Mouse (Mus musculus) cerebellum, postnatal 10 days (tissue): Measurements from ENCODE around the gene Itgb7.
A peak's percentile ranks its signal among the peaks of the same experiment; 100 is the strongest.
"Not testable (repeated sequence)": the region's sequence is repeated elsewhere in the genome, so short reads cannot be mapped to it uniquely, and the experiment has no call there.

Source experiments
- DNase-seq, 2 experiments: peaks; one replicate each; pipeline ENCODE4 v3.0.0; 2021; ENCODE audit warnings: mixed read lengths in 2 of 2

Itgb7 gene

GRCm38 (mm10) chr15:102248812-102249191 lies 17.1 kb upstream of the Itgb7 start:
- DNase-seq, result peak in 1 of 2 experiments; percentile 32

DNA sequence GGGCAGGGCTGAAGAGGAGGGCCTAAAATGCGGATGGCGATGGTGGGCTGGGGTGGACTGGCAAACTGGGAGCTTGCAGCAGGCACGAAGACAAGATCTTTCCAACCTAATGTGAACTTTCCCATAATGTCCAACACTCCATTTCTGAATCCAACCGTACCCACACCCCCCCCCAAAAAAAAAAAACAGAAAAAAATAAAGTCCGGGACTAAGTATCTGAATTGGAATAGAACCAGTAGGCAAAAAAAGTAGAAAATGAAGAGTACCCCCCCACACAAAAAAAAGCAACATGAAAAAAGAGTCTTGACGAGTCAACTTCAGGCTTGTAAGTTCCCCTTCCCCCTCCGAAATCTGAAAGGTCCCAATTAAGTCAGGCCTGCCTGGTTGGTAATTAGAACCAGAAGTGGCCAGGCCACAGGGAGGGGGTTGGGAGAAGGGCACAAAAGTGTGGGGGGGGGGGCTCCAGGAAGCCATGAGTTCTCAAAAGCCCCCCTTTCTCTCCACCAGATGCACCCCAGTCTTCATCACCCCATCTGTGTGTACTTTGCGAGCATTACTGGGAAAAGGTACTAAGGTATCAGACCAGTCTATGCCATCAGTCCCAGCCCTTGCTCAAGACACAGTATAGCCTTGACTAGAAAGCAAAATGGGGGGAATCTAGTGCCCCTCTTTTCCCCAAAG lies 16.5 kb upstream of the Itgb7 start:
- no peak for DNase-seq

- DNase-seq, result peak; percentile 55 to 66
Measured at GRCm38 (mm10) chr15:102247252-102248130, 15.7 kb upstream of the Itgb7 start.

GRCm38 (mm10) chr15:102246866-102247251 lies 15.1 kb upstream of the Itgb7 start:
- DNase-seq, result peak; percentile 91 to 93

DNA sequence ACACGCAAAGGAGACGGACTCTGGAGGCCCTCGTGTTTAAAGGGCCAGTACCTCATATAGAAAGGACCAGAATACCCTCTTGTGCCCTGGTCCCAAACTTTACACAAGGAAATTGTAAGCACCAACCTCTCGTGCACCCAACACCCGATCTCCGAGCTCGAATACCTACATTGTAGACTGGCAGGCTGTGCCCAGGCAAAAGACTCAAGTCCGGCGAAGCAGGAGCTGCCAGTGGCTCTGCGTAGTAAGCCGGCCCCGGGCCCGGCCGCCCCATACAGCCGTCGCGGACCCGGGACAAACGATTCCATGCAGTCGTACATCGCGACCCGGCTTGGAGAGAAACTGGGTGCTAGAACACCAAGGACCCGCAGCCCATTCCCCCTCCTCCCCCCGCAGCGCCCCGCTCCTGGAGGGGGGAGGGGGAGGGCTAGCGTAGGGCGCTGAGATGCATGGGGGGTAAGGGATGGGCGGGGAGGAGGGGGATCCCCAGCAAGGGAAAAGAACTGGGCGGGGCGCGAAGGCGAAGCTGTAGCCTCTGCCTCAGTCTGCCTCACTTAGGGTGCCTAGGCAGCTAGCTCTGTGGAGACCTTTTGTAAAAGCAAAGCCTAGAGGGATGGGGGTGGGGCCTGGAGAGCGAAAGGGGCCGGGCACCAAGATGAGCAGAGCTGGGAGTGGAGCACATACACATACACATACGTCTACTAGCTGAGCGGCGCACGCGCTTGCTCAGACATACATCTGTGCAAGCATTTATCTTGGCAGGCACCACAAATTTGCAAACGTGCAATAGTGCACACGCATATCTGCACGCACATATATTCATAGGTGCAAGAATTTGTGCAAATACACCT lies 14.4 kb upstream of the Itgb7 start:
- peak; percentile 75 to 77 for DNase-seq

- DNase-seq, result no peak
Measured at GRCm38 (mm10) chr15:102245461-102245881, 13.7 kb upstream of the Itgb7 start.

DNA sequence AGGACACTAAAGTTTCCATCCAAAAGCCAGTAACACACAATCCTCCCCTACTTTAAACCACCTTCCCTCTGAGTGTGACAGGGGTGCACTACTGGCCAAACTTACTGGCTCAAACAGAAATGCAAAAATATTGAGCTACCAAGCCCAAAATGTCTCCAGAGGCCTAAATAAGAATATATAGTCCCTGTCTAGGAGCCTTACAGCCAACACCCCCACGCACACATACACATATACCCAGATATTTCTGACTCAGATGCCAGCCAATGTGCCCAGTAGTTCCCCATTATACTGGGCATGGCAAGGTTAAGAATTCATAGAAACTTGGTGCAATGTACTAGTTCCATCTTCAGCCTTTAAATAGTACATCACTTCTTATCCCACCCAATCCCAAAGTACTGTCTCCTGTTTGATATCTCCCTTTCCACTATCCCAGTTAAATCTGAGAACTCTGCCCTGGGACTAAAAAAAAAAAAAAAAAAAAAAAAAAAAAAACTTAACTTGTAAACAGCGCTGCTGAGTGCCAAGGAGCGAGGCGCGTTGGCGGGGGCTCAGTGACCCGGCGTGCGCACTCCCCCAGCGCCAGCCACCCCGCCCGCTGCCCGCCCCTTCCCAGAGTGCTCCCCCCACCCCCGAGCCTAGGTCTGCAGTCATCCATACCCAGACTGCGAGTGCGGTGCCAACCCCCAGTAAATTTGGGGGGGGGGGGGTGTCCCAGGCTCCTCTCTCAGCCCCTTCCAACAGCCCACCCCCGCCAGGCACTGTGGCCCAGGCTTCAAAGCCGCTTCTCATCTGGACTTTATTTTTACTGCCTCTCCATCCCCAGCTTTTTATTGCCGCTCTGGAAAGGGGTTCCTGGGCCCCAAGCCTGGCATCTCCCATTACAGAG lies 12.8 kb upstream of the Itgb7 start:
- DNase-seq, result peak in 1 of 2 experiments; percentile 19

DNA sequence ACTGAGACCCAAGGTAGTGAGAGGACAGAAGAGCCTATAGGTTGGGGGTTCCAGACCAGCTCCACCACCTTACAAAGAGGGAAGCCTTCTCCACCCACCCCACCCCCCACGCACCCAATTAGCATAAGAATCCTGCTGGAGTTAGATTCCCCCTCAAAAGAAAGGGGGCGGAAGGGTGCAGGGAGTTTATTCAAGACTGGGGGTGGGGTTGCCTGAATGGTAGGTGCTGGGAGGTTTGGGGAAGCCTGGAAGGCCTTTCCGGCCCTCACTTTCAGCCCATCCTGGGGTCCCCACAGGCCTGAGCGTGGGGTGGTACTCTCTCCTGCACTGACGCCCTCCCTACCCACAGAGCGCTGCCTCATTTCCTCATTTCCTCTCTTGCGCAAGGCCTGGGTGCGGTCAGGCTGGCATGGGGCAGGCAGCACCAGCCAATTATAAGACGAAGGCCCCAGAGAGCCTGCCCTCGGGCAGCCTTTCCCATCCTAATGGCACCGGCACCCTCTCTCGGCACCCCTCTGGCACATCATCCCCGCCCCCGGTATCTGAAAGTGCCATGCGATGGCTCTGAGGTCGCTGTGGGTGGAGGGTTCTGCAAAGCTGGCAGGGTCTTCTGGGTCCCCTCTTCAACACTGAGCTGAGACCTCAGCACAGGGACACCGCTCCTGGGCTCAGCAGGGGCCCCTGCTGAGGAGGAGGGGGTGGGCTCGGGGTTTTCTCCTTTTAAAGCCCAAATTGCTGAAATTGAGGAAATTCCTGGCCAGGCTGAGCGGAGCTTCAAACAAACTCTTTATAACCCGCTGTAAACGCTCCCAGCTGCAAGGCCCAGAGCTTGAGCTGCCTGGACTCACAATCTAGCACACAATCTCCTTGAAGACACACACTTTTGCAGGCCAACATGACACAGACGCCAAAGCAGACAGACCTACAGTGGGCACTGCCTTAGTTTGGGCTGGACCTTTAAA lies 11.8 kb upstream of the Itgb7 start:
- no peak for DNase-seq

GRCm38 (mm10) chr15:102242404-102243228 lies 10.9 kb upstream of the Itgb7 start:
- no peak for DNase-seq

- no peak for DNase-seq
Measured at GRCm38 (mm10) chr15:102240607-102241006, 8.9 kb upstream of the Itgb7 start.

DNA sequence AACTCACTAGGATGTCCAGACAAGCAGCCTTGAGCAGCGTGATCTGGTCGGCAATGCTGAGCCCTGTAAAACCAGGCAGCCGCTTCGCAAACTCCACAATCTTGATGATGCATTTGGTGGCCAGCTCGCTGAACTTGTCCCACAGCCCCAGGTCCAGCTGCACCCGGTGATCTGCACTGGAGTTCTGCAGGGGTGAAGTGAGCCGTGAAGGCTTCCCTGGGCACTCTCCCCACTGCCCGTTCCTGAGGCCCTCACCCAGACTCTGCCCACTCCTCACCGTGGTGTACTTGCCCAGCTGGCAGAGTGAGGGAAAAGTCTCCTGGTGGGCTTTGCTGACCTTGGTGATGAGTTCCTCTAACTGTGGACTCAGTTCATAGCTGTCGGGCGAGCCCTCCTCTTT lies 8.1 kb upstream of the Itgb7 start:
- DNase-seq, result no peak

GRCm38 (mm10) chr15:102239260-102239590 lies 7.5 kb upstream of the Itgb7 start:
- peak; percentile 92 for DNase-seq

DNA sequence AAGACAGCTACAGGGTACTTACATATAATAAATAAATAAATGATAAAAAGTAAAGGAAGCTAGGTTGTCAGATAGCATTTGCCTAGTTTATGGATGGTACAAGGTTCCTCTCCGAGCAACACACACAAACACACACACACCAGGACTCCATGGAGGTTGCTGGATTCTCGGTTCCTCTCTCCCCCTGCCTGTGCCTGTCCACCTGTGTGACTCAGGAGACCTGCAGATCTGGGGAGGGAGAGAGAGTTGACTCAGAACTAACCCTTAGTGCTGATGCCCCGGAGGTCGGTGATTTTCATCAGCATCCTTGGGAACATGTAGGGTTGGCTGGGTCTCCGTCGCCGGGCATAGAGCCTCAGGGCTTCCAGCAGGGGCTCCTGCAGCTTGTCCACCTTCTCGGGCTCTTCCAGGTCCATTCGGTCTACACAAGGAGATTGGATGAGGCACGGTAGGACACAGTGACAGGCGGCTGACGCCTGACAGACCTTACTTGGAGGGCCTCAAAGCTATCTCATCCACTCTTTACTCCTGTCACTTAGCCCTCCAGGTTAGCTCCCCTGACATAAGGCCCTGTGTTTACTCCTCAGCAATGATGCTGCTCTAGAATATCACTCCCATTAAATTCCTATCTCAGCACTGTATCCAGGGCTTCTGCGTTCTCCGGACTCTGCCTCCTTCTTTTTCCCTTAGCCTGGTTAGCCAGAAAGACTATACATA lies 7.0 kb upstream of the Itgb7 start:
- DNase-seq, result no peak

GRCm38 (mm10) chr15:102235371-102236027 lies 3.8 kb upstream of the Itgb7 start:
- no peak for DNase-seq

DNA sequence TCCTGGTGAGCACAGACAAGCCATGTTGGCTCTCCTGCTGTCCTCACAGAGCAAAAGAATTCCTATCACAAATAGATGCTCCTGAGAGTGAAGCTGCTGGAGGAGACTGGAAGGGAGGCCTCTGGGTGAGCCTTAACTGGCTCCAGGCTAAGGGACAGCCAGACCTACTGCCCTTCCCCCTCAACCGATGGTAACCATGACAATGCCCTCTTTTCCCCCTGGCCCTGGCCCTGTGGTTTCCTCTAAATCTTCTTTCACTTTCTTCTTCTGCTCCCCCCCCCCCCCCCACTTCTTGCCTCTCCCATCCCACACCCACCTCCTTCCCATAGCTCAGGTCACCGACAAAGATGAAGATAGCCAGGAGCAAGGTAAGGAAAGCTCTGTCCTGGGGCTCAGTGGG lies 2.2 kb upstream of the Itgb7 start:
- DNase-seq, result no peak

- DNase-seq, result no peak
Measured at GRCm38 (mm10) chr15:102232764-102233163, 1.0 kb upstream of the Itgb7 start.

DNA sequence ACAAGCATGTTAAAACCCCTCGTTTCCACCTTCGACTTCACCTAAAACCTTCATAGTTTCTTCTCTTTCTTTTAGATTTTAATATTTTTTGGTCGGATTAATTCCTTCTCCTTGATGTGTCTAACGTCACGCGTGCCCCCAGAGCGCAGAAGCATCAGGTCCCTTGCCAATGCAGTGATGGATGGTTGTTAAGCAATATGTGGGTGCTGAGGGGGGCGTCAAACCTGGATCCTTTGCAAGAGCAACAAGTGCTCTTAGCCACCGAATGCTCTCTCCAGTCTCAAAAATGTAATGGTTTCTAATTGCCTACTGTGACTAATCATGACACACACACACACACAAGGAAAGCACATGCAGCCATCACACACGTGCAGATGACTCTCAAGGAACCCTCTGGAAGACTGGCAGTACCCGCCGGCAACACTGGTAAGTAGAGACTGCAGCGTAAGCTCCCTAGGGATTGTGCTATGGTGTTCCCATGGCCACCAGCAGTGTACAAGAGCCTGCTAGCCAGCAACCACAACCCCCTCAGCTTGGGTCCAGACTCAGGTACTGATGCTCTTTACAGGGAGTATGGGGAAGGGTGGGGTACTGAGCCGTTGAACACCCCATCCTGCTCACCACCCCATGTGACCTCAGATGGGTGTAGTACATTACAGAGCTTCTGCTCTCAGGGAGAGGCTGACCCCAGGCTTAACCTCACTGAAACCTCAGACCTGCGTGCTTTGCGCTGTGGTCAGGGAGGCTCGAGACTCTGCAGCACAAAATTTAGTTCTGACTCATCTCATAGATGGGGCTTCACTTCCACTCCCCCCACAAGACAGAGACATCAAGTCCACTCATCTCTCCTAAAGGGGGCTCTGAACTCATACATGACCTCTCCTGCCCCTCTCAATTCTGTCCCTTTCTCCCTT lies 1.1 kb downstream of the Itgb7 start:
- DNase-seq, result no peak

DNA sequence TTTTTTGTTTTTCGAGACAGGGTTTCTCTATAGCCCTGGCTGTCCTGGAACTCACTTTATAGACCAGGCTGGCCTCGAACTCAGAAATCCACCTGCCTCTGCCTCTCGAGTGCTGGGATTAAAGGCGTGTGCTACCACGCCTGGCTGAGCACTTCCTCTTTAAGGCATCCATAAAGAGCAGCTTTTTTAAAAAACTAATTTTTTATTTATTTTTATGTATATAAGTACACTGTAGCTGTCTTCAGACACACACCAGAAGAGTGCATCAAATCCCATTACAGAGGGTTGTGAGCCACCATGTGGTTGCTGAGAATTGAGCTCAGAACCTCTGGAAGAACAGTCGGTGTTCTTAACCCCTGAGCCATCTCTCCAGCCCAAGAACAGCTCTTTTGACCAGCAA lies 6.1 kb downstream of the Itgb7 start:
- DNase-seq, result not testable (repeated sequence)
